Mouse (Mus musculus): Measurements from ENCODE around the gene Neu3. TPM values are rescaled to one million over a fixed set of nuclear protein-coding genes. Genes with fewer than 3 reads are reported as not detected.

The Neu3 gene
- total and polyA plus RNA-seq, 3 experiments, result 3.1 to 4.5 (median 4.2) TPM

DNA sequence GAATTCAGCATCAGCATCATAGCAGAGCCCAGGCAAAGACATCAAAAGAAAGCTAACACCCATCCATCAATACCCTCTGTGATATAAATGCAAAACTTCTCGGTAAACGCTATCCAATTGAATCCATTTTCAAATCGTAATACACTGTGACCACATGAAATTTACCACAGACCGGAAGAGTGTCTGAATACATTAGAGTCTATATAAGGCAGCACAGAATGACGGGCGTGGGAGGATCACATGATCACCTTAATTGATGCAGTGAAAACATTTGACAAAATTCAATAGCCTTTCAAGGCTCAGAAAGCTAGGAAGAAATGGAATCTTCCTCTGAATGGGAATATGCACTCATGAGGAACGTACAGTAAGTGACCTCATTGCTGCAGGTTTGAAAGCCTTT, 44.8 kb downstream of the Neu3 start:
- TF ChIP-seq POLR2A (IDR thresholded peaks at IDR 0.05; ENCODE audit: insufficient read depth, low read depth, low read length), result no peak
- TF ChIP-seq EP300 (IDR thresholded peaks at IDR 0.05; ENCODE audit: insufficient read depth, low read depth, low read length), result no peak
- intact Hi-C loops (cut with DNase I), result no loop called here
- 91% methylated on average over 7 of the region's 7 CpGs for WGBS
- no peak for DNase-seq
- Histone ChIP-seq H3K36me3 (ENCODE audit: control insufficient read depth, insufficient read depth, low read length) (no peaks in the 10 kb centered on the region), H3K27me3 (ENCODE audit: control insufficient read depth, insufficient read depth, low read length) (no peaks in the 10 kb centered on the region), H3K4me3 (no peak overlapping the region), H3K27ac (no peak overlapping the region), H3K4me1 (ENCODE audit: control insufficient read depth, insufficient read depth, low read length) (peaks cover 2% of the 10 kb centered on the region), H3K79me2 (replicated peaks; ENCODE audit: control insufficient read depth, insufficient read depth, low read length) (no peaks in the 10 kb centered on the region), H3K9ac (ENCODE audit: low read depth, low read length) (no peak overlapping the region)

DNA sequence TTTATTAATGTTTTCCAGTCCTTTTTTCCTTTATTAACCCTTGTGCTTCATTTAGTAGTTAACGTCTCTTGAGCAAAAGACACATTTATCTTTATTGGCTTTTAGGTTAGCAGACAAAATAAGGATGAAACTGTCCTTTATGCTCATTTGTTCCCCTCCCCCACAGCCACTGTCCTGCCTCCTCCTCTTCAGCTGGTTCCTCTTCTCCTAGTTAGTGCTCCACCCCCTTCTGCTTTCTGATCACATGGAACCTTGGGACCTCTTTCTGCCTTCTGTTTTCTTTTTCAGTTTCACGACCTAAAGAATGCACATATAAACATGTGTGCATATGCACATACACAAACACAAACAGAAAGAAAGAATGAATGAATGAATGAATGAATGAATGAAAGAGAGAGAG, 46.3 kb downstream of the Neu3 start:
- Histone ChIP-seq H3K79me2 (replicated peaks; ENCODE audit: control insufficient read depth, insufficient read depth, low read length) (no peaks in the 10 kb centered on the region), H3K27ac (no peak overlapping the region), H3K9ac (ENCODE audit: low read depth, low read length) (no peak overlapping the region), H3K27me3 (ENCODE audit: control insufficient read depth, insufficient read depth, low read length) (no peaks in the 10 kb centered on the region), H3K4me1 (ENCODE audit: control insufficient read depth, insufficient read depth, low read length) (no peaks in the 10 kb centered on the region), H3K36me3 (ENCODE audit: control insufficient read depth, insufficient read depth, low read length) (no peaks in the 10 kb centered on the region), H3K4me3 (no peak overlapping the region)
- TF ChIP-seq CTCF (IDR thresholded peaks at IDR 0.05), result no peak
- no peak for TF ChIP-seq EP300 (IDR thresholded peaks at IDR 0.05; ENCODE audit: insufficient read depth, low read depth, low read length)
- no peak for TF ChIP-seq POLR2A (IDR thresholded peaks at IDR 0.05; ENCODE audit: insufficient read depth, low read depth, low read length)
- no peak for DNase-seq
- 70% methylated on average over 2 of the region's 2 CpGs for WGBS
- intact Hi-C loops (cut with DNase I), result no loop called here

DNA sequence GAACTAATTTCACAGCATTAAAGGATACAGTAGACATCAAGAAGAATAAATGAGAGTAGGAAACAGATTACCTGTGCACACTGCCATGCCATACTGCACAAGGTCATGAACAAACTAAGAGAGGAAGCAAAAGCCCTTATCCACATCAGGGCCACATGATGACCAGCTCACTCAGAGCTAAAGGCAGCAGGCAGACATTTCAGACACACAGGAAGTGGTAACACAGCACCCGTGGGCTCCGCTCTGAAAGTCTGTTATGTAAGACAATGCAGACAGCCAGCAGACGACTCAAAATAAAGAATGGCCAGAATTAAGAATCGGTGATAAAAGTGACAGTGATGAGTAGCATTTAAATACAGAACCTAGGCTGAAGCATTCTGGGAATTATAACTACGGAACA, 46.8 kb downstream of the Neu3 start:
- TF ChIP-seq EP300 (IDR thresholded peaks at IDR 0.05; ENCODE audit: insufficient read depth, low read depth, low read length) (no peak), CTCF (IDR thresholded peaks at IDR 0.05) (no peak), POLR2A (IDR thresholded peaks at IDR 0.05; ENCODE audit: insufficient read depth, low read depth, low read length) (no peak)
- H3K9ac ChIP-seq (ENCODE audit: low read depth, low read length), result no peak overlapping the region
- no peak overlapping the region for H3K27ac ChIP-seq
- no peaks in the 10 kb centered on the region for H3K79me2 ChIP-seq (replicated peaks; ENCODE audit: control insufficient read depth, insufficient read depth, low read length)
- no peak overlapping the region for H3K4me3 ChIP-seq
- no peaks in the 10 kb centered on the region for H3K27me3 ChIP-seq (ENCODE audit: control insufficient read depth, insufficient read depth, low read length)
- H3K4me1 ChIP-seq (ENCODE audit: control insufficient read depth, insufficient read depth, low read length), result no peaks in the 10 kb centered on the region
- H3K36me3 ChIP-seq (ENCODE audit: control insufficient read depth, insufficient read depth, low read length), result no peaks in the 10 kb centered on the region
- 52% methylated on average over 5 of the region's 5 CpGs for WGBS
- no peak for DNase-seq
- intact Hi-C loops (cut with DNase I), result no loop called here

DNA sequence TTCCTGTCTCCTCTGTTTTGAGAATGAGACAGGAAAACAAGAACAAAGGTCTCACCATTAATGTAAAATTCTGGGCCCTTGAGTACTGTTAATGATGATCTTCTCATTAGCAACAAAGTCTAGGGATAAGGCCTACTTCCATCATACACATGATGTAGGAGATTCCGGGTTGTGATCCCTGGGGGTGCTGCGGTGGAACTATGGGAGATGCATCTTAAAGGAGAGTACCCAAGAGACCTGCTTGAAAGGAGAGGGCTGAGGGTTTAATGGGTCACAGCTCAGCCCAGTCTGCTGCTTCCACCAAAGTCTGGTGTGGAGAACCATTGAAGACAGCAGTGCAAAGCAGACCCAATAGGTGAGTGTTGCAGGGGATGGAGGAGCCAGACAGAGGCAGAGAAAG, 65.0 kb downstream of the Neu3 start, which contains the start of gene Olfr521:
Gene Olfr521 (plus strand): TSS at position 301 of the 400 bp plus-strand sequence.
- no peak within 1 kb of the TSS for H3K4me3 ChIP-seq
- no peaks in the 10 kb centered on the region for H3K4me1 ChIP-seq (ENCODE audit: control insufficient read depth, insufficient read depth, low read length)
- no peaks in the 10 kb centered on the region for H3K36me3 ChIP-seq (ENCODE audit: control insufficient read depth, insufficient read depth, low read length)
- no peaks in the 10 kb centered on the region for H3K79me2 ChIP-seq (replicated peaks; ENCODE audit: control insufficient read depth, insufficient read depth, low read length)
- intact Hi-C loops (cut with DNase I), result no loop called here
- DNase-seq, result no peak
- 91% methylated on average over 2 of the region's 2 CpGs for WGBS
- no peak within 1 kb of the TSS for H3K27ac ChIP-seq
- no peak within 1 kb of the TSS for H3K9ac ChIP-seq (ENCODE audit: low read depth, low read length)
- TF ChIP-seq POLR2A (IDR thresholded peaks at IDR 0.05; ENCODE audit: insufficient read depth, low read depth, low read length) (no peak), EP300 (IDR thresholded peaks at IDR 0.05; ENCODE audit: insufficient read depth, low read depth, low read length) (no peak), CTCF (IDR thresholded peaks at IDR 0.05) (no peak)
- no peaks in the 10 kb centered on the region; the same call in 1 of the 2 replicates for H3K27me3 ChIP-seq (ENCODE audit: control insufficient read depth, insufficient read depth, low read length)

Other genes starting within 250 kb of the Neu3 start
- gene Tpbgl, start 201.3 kb downstream of the Neu3 start, total RNA-seq (2021), result 1 to 10 TPM; 3.3 to 3.4 TPM
- 3.5 and 5.1 TPM in 2 replicates for gene Tpbgl, start 201.3 kb downstream of the Neu3 start, polyA plus RNA-seq (2012; rRNA removed)
- 10 to 100 TPM in 1 of 2 experiments, 1 to 10 TPM in 1; 8.5 to 10.1 TPM for gene Slco2b1, start 117.1 kb downstream of the Neu3 start, total RNA-seq (2021)
- gene Slco2b1, start 117.1 kb downstream of the Neu3 start, polyA plus RNA-seq (2012; rRNA removed), result 11.7 and 14.4 TPM in 2 replicates
- not detected for gene Olfr520, start 98.1 kb downstream of the Neu3 start, total RNA-seq (2021)
- not detected in 2 replicates for gene Olfr520, start 98.1 kb downstream of the Neu3 start, polyA plus RNA-seq (2012; rRNA removed)
- gene Olfr521, start 64.9 kb downstream of the Neu3 start, total RNA-seq (2021), result not detected
- gene Olfr521, start 64.9 kb downstream of the Neu3 start, polyA plus RNA-seq (2012; rRNA removed), result not detected in 2 replicates
- under 1 TPM in 1 of 2 experiments, not detected in 1; 0.10 TPM for gene Xrra1, start 30.7 kb upstream of the Neu3 start, total RNA-seq (2021)
- 0.14 TPM in 1 of 2 replicates, not detected in the other for gene Xrra1, start 30.7 kb upstream of the Neu3 start, polyA plus RNA-seq (2012; rRNA removed)
- 10 to 100 TPM; 58.8 to 60.9 TPM for gene Spcs2, start 35.0 kb upstream of the Neu3 start, total RNA-seq (2021)
- gene Spcs2, start 35.0 kb upstream of the Neu3 start, polyA plus RNA-seq (2012; rRNA removed), result 21.0 and 40.0 TPM in 2 replicates
- gene Rnf169, start 152.0 kb upstream of the Neu3 start, total RNA-seq (2021), result 10 to 100 TPM in 1 of 2 experiments, 1 to 10 TPM in 1; 9.4 to 10.6 TPM
- gene Rnf169, start 152.0 kb upstream of the Neu3 start, polyA plus RNA-seq (2012; rRNA removed), result 2.9 and 3.6 TPM in 2 replicates
- under 1 TPM in 1 of 2 experiments, not detected in 1; 0.16 TPM for gene Chrdl2, start 177.8 kb upstream of the Neu3 start, total RNA-seq (2021)
- 0.18 and 0.38 TPM in 2 replicates for gene Chrdl2, start 177.8 kb upstream of the Neu3 start, polyA plus RNA-seq (2012; rRNA removed)